Mouse (Mus musculus): ENCODE results near the gene Lrrc61. TPM values are rescaled to one million over a fixed set of nuclear protein-coding genes. Genes with fewer than 3 reads are reported as not detected.

Gene Lrrc61
- polyA plus RNA-seq, 1 experiment from 2014 or later = 18.2 TPM

GRCm38 (mm10) chr6:48542631-48543030, 12.0 kb upstream of the Lrrc61 start:
- Histone ChIP-seq H3K4me3 (replicated peaks; ENCODE audit: low read length) (no peak overlapping the region), H3K4me2 (replicated peaks) (no peak overlapping the region), H3K36me3 (replicated peaks; ENCODE audit: control insufficient read depth, insufficient read depth) (peaks cover 33% of the 10 kb centered on the region), H3K27me3 (ENCODE audit: control insufficient read depth, insufficient read depth, low read length) (no peaks in the 10 kb centered on the region), H3K9ac (no peak overlapping the region), H3K9me3 (ENCODE audit: control insufficient read depth, low read length) (no peaks in the 10 kb centered on the region), H3K27ac (no peak overlapping the region), H3K4me1 (replicated peaks; ENCODE audit: control insufficient read depth, insufficient read depth, low read length) (peaks cover 17% of the 10 kb centered on the region)
- 97% methylated on average over 3 of the region's 3 CpGs for WGBS
- DNase-seq (ENCODE audit: low spot score) (no peak), ATAC-seq (ENCODE audit: low FRiP score) (no peak)

- 82% methylated on average over 5 of the region's 5 CpGs for WGBS
- ATAC-seq (ENCODE audit: low FRiP score) (no peak), DNase-seq (ENCODE audit: low spot score) (no peak)
- H3K9me3 ChIP-seq (ENCODE audit: control insufficient read depth, low read length) = no peaks in the 10 kb centered on the region
- no peaks in the 10 kb centered on the region for H3K27me3 ChIP-seq (ENCODE audit: control insufficient read depth, insufficient read depth, low read length)
- H3K9ac ChIP-seq = no peak overlapping the region
- no peak overlapping the region for H3K27ac ChIP-seq
- no peak overlapping the region for H3K4me2 ChIP-seq (replicated peaks)
- H3K36me3 ChIP-seq (replicated peaks; ENCODE audit: control insufficient read depth, insufficient read depth) = peaks cover 26% of the 10 kb centered on the region
- no peak overlapping the region for H3K4me3 ChIP-seq (replicated peaks; ENCODE audit: low read length)
- H3K4me1 ChIP-seq (replicated peaks; ENCODE audit: control insufficient read depth, insufficient read depth, low read length) = no peaks in the 10 kb centered on the region
Measured at GRCm38 (mm10) chr6:48545251-48545650, 9.3 kb upstream of the Lrrc61 start.

- ATAC-seq (ENCODE audit: low FRiP score) = no peak; the same call in 1 of the 2 replicates
Measured at GRCm38 (mm10) chr6:48546271-48546670, 8.3 kb upstream of the Lrrc61 start.

GRCm38 (mm10) chr6:48546858-48547257, 7.7 kb upstream of the Lrrc61 start:
- Histone ChIP-seq H3K4me1 (replicated peaks; ENCODE audit: control insufficient read depth, insufficient read depth, low read length) (no peaks in the 10 kb centered on the region), H3K4me3 (replicated peaks; ENCODE audit: low read length) (no peak overlapping the region), H3K27me3 (ENCODE audit: control insufficient read depth, insufficient read depth, low read length) (no peaks in the 10 kb centered on the region), H3K9me3 (ENCODE audit: control insufficient read depth, low read length) (no peaks in the 10 kb centered on the region), H3K4me2 (replicated peaks) (no peak overlapping the region), H3K9ac (no peak overlapping the region), H3K36me3 (replicated peaks; ENCODE audit: control insufficient read depth, insufficient read depth) (peaks cover 9% of the 10 kb centered on the region), H3K27ac (no peak overlapping the region)
- DNase-seq (ENCODE audit: low spot score) = no peak
- no peak for ATAC-seq (ENCODE audit: low FRiP score)
- 82% methylated on average over 4 of the region's 4 CpGs for whole genome bisulfite sequencing

More at GRCm38 (mm10) chr6:48546271-48546670, 8.3 kb upstream of the Lrrc61 start:
- no peak overlapping the region for H3K4me2 ChIP-seq (replicated peaks)
- peaks cover 15% of the 10 kb centered on the region for H3K36me3 ChIP-seq (replicated peaks; ENCODE audit: control insufficient read depth, insufficient read depth)
- no peak overlapping the region for H3K27ac ChIP-seq
- no peaks in the 10 kb centered on the region for H3K4me1 ChIP-seq (replicated peaks; ENCODE audit: control insufficient read depth, insufficient read depth, low read length)
- DNase-seq (ENCODE audit: low spot score) = no peak
- H3K9me3 ChIP-seq (ENCODE audit: control insufficient read depth, low read length) = no peaks in the 10 kb centered on the region
- H3K9ac ChIP-seq = no peak overlapping the region
- WGBS = 52% methylated on average over 1 of the region's 1 CpGs
- no peaks in the 10 kb centered on the region for H3K27me3 ChIP-seq (ENCODE audit: control insufficient read depth, insufficient read depth, low read length)
- H3K4me3 ChIP-seq (replicated peaks; ENCODE audit: low read length) = no peak overlapping the region

- ATAC-seq (ENCODE audit: low FRiP score) (no peak), DNase-seq (ENCODE audit: low spot score) (no peak)
- H3K27ac ChIP-seq = no peak overlapping the region
- H3K27me3 ChIP-seq (ENCODE audit: control insufficient read depth, insufficient read depth, low read length) = no peaks in the 10 kb centered on the region
- no peak overlapping the region for H3K9ac ChIP-seq
- no peaks in the 10 kb centered on the region for H3K9me3 ChIP-seq (ENCODE audit: control insufficient read depth, low read length)
- 0 out of 2 replicates have a peak, but pooled peaks cover under 1% of the 10 kb centered on the region for H3K4me1 ChIP-seq (replicated peaks; ENCODE audit: control insufficient read depth, insufficient read depth, low read length)
- H3K4me3 ChIP-seq (replicated peaks; ENCODE audit: low read length) = no peak overlapping the region
- no peaks in the 10 kb centered on the region for H3K36me3 ChIP-seq (replicated peaks; ENCODE audit: control insufficient read depth, insufficient read depth)
- WGBS = 89% methylated on average over 6 of the region's 6 CpGs
- no peak overlapping the region for H3K4me2 ChIP-seq (replicated peaks)
Measured at GRCm38 (mm10) chr6:48548314-48548713, 6.3 kb upstream of the Lrrc61 start.

GRCm38 (mm10) chr6:48552918-48553317, 1.7 kb upstream of the Lrrc61 start:
- no peak overlapping the region for H3K27ac ChIP-seq
- H3K27me3 ChIP-seq (ENCODE audit: control insufficient read depth, insufficient read depth, low read length) = no peaks in the 10 kb centered on the region
- no peak overlapping the region for H3K4me3 ChIP-seq (replicated peaks; ENCODE audit: low read length)
- DNase-seq (ENCODE audit: low spot score) = no peak
- no peak overlapping the region for H3K4me2 ChIP-seq (replicated peaks)
- H3K9ac ChIP-seq = no peak overlapping the region
- H3K36me3 ChIP-seq (replicated peaks; ENCODE audit: control insufficient read depth, insufficient read depth) = 0 out of 2 replicates have a peak, but pooled peaks cover 4% of the 10 kb centered on the region
- 56% methylated on average over 4 of the region's 4 CpGs for WGBS
- H3K9me3 ChIP-seq (ENCODE audit: control insufficient read depth, low read length) = no peaks in the 10 kb centered on the region
- H3K4me1 ChIP-seq (replicated peaks; ENCODE audit: control insufficient read depth, insufficient read depth, low read length) = peaks cover 18% of the 10 kb centered on the region
- ATAC-seq (ENCODE audit: low FRiP score) = no peak

GRCm38 (mm10) chr6:48553819-48554218, 777 bp upstream of the Lrrc61 start:
- Histone ChIP-seq H3K4me2 (replicated peaks) (peak overlapping the region; percentile 91), H3K27me3 (ENCODE audit: control insufficient read depth, insufficient read depth, low read length) (no peaks in the 10 kb centered on the region), H3K4me3 (replicated peaks; ENCODE audit: low read length) (peak overlapping the region; percentile 53), H3K4me1 (replicated peaks; ENCODE audit: control insufficient read depth, insufficient read depth, low read length) (peaks cover 18% of the 10 kb centered on the region), H3K27ac (peak overlapping the region; percentile 99), H3K36me3 (replicated peaks; ENCODE audit: control insufficient read depth, insufficient read depth) (0 out of 2 replicates have a peak, but pooled peaks cover 4% of the 10 kb centered on the region), H3K9ac (peak overlapping the region; percentile 88), H3K9me3 (ENCODE audit: control insufficient read depth, low read length) (no peaks in the 10 kb centered on the region)
- ATAC-seq (ENCODE audit: low FRiP score) (0 out of 2 replicates have a peak, but pooled peaks have one; percentile 12), DNase-seq (ENCODE audit: low spot score) (peak; percentile 49)
- 77% methylated on average over 4 of the region's 4 CpGs for WGBS

- peak overlapping the region; percentile 91 for H3K4me2 ChIP-seq (replicated peaks)
- H3K27ac ChIP-seq = peak overlapping the region; percentile 99
- peaks cover 17% of the 10 kb centered on the region for H3K36me3 ChIP-seq (replicated peaks; ENCODE audit: control insufficient read depth, insufficient read depth)
- peak; percentile 83 for DNase-seq (ENCODE audit: low spot score)
- H3K9me3 ChIP-seq (ENCODE audit: control insufficient read depth, low read length) = no peaks in the 10 kb centered on the region
- H3K4me3 ChIP-seq (replicated peaks; ENCODE audit: low read length) = peak overlapping the region; percentile 53
- 28% methylated on average over 14 of the region's 14 CpGs for WGBS
- no peaks in the 10 kb centered on the region for H3K27me3 ChIP-seq (ENCODE audit: control insufficient read depth, insufficient read depth, low read length)
- peak; percentile 87 for ATAC-seq (ENCODE audit: low FRiP score)
- H3K4me1 ChIP-seq (replicated peaks; ENCODE audit: control insufficient read depth, insufficient read depth, low read length) = peaks cover 18% of the 10 kb centered on the region
- peak overlapping the region; percentile 88 for H3K9ac ChIP-seq
Measured at GRCm38 (mm10) chr6:48555104-48555890, 701 bp downstream of the Lrrc61 start.

GRCm38 (mm10) chr6:48555956-48556355, 1.4 kb downstream of the Lrrc61 start:
- Histone ChIP-seq H3K9ac (no peak overlapping the region), H3K4me3 (replicated peaks; ENCODE audit: low read length) (no peak overlapping the region; the same call in 1 of the 2 replicates), H3K4me1 (replicated peaks; ENCODE audit: control insufficient read depth, insufficient read depth, low read length) (peaks cover 18% of the 10 kb centered on the region), H3K27me3 (ENCODE audit: control insufficient read depth, insufficient read depth, low read length) (no peaks in the 10 kb centered on the region), H3K36me3 (replicated peaks; ENCODE audit: control insufficient read depth, insufficient read depth) (peaks cover 20% of the 10 kb centered on the region), H3K9me3 (ENCODE audit: control insufficient read depth, low read length) (no peaks in the 10 kb centered on the region), H3K4me2 (replicated peaks) (peak overlapping the region; percentile 91), H3K27ac (no peak overlapping the region)
- DNase-seq (ENCODE audit: low spot score) (no peak), ATAC-seq (ENCODE audit: low FRiP score) (no peak)
- 84% methylated on average over 3 of the region's 3 CpGs for WGBS
